Mouse (Mus musculus) lung, embryonic 16.5 days (tissue): Measurements from ENCODE around the gene Ddx42. TPM values are rescaled to one million over a fixed set of nuclear protein-coding genes. Genes with fewer than 3 reads are reported as not detected.
A peak's percentile ranks its signal among the peaks of the same experiment; 100 is the strongest.

Source experiments
- ATAC-seq: fragments of 200-750 bp; cut with Nextera tagmentation; 2 replicates; pipeline ENCODE4 v1.8.0; 2017; ENCODE audit warnings: low read depth, mild to moderate bottlenecking, moderate library complexity
- H3K27ac ChIP-seq: fragments of 300-500 bp; sonication (generic); 2 replicates; pipeline ENCODE4 v1.5.1; 2014; ENCODE audit warnings: mild to moderate bottlenecking, control low read depth, low read length
- H3K27me3 ChIP-seq: fragments of 300-500 bp; sonication (generic); 2 replicates; pipeline ENCODE4 v1.6.1; 2014; ENCODE audit warnings: low read depth, low read length, mixed read lengths; ENCODE audit not compliant: control insufficient read depth, insufficient read depth
- H3K36me3 ChIP-seq: fragments of 300-500 bp; sonication (generic); 2 replicates; pipeline ENCODE4 v1.6.1; 2014; ENCODE audit warnings: low read length; ENCODE audit not compliant: control insufficient read depth, insufficient read depth
- H3K4me1 ChIP-seq: fragments of 300-500 bp; sonication (generic); replicated peaks from 2 replicates; pipeline ENCODE4 v1.6.1; 2014; ENCODE audit warnings: low read length, mixed read lengths; ENCODE audit not compliant: control insufficient read depth, insufficient read depth
- H3K4me2 ChIP-seq: fragments of 300-500 bp; sonication (generic); 2 replicates; pipeline ENCODE4 v1.6.1; 2014; ENCODE audit warnings: low read depth, low read length, control low read depth
- H3K4me3 ChIP-seq: fragments of 300-500 bp; sonication (generic); 2 replicates; pipeline ENCODE4 v1.5.1; 2014; ENCODE audit warnings: mild to moderate bottlenecking, low read length, control low read depth
- H3K9ac ChIP-seq: fragments of 300-500 bp; sonication (generic); 2 replicates; pipeline ENCODE4 v1.6.1; 2014; ENCODE audit warnings: low read length, control low read depth
- H3K9me3 ChIP-seq: fragments of 300-500 bp; sonication (generic); 2 replicates; pipeline ENCODE4 v1.6.1; 2016; ENCODE audit warnings: low read length; ENCODE audit not compliant: control insufficient read depth
- WGBS: fragments of 180-500 bp; shearing (Covaris S2); extraction: QIAGEN DNeasy Blood & Tissue Kit; methylation state at CpG from one replicate; pipeline ENCODE4 v1.1.7; 2014; 5-methylcytosine and 5-hydroxymethylcytosine counted together
- polyA plus RNA-seq: library from polyadenylated mRNA; unstranded; fragments of >200 nt; fragmentation: Nextera tagmentation; extraction: Ambion mirVana; gene quantifications from 2 replicates; pipeline ENCODE4 v1.2.1, GENCODE M21; 2015

Gene Ddx42
- polyA plus RNA-seq, 1 experiment from 2014 or later: 72.9 TPM

GRCm38 (mm10) chr11:106263963-106264362 is 47.2 kb downstream of the Ddx42 start:
- Histone ChIP-seq H3K9me3 (no peaks in the 10 kb centered on the region), H3K4me1 (peaks cover 20% of the 10 kb centered on the region), H3K9ac (no peak overlapping the region), H3K27me3 (no peaks in the 10 kb centered on the region), H3K4me2 (no peak overlapping the region), H3K27ac (no peak overlapping the region), H3K36me3 (peaks cover 70% of the 10 kb centered on the region), H3K4me3 (no peak overlapping the region)
- no peak for ATAC-seq
- WGBS: 85% methylated on average over 9 of the region's 9 CpGs

GRCm38 (mm10) chr11:106264988-106265387 is 48.3 kb downstream of the Ddx42 start:
- no peak for ATAC-seq

GRCm38 (mm10) chr11:106265570-106265969 is 48.8 kb downstream of the Ddx42 start:
- Histone ChIP-seq H3K4me2 (no peak overlapping the region), H3K36me3 (peaks cover 65% of the 10 kb centered on the region), H3K9ac (no peak overlapping the region), H3K9me3 (no peaks in the 10 kb centered on the region), H3K27me3 (no peaks in the 10 kb centered on the region), H3K4me1 (peaks cover 29% of the 10 kb centered on the region), H3K27ac (no peak overlapping the region), H3K4me3 (no peak overlapping the region)
- WGBS: 86% methylated on average over 4 of the region's 4 CpGs
- ATAC-seq: no peak

More at GRCm38 (mm10) chr11:106264988-106265387, 48.3 kb downstream of the Ddx42 start:
- 82% methylated on average over 15 of the region's 15 CpGs for WGBS
- peaks cover 66% of the 10 kb centered on the region for H3K36me3 ChIP-seq
- H3K4me3 ChIP-seq: no peak overlapping the region
- H3K9me3 ChIP-seq: no peaks in the 10 kb centered on the region
- H3K27me3 ChIP-seq: no peaks in the 10 kb centered on the region
- H3K4me1 ChIP-seq: peaks cover 25% of the 10 kb centered on the region
- H3K4me2 ChIP-seq: no peak overlapping the region
- no peak overlapping the region for H3K9ac ChIP-seq
- H3K27ac ChIP-seq: no peak overlapping the region

GRCm38 (mm10) chr11:106266431-106266830 is 49.7 kb downstream of the Ddx42 start:
- Histone ChIP-seq H3K9ac (no peak overlapping the region), H3K4me2 (no peak overlapping the region), H3K4me3 (no peak overlapping the region), H3K36me3 (peaks cover 61% of the 10 kb centered on the region), H3K4me1 (peaks cover 33% of the 10 kb centered on the region), H3K27me3 (no peaks in the 10 kb centered on the region), H3K9me3 (no peaks in the 10 kb centered on the region), H3K27ac (no peak overlapping the region)
- WGBS: 90% methylated on average over 10 of the region's 10 CpGs
- ATAC-seq: no peak

GRCm38 (mm10) chr11:106267311-106267852 is 50.7 kb downstream of the Ddx42 start:
- Histone ChIP-seq H3K27me3 (no peaks in the 10 kb centered on the region), H3K4me3 (no peak overlapping the region), H3K4me1 (peaks cover 33% of the 10 kb centered on the region), H3K9me3 (no peaks in the 10 kb centered on the region), H3K4me2 (0 out of 2 replicates have a peak overlapping the region, but pooled peaks have one; percentile 40), H3K27ac (peak overlapping the region; percentile 77), H3K9ac (no peak overlapping the region), H3K36me3 (peaks cover 53% of the 10 kb centered on the region)
- 61% methylated on average over 15 of the region's 15 CpGs for WGBS
- no peak for ATAC-seq

GRCm38 (mm10) chr11:106267871-106268270 is 51.1 kb downstream of the Ddx42 start:
- Histone ChIP-seq H3K4me3 (peak overlapping the region; percentile 19; the same call in 1 of the 2 replicates), H3K9me3 (no peaks in the 10 kb centered on the region), H3K36me3 (peaks cover 49% of the 10 kb centered on the region), H3K27ac (peak overlapping the region; percentile 77), H3K9ac (no peak overlapping the region; the same call in 1 of the 2 replicates), H3K4me1 (peaks cover 33% of the 10 kb centered on the region), H3K27me3 (no peaks in the 10 kb centered on the region), H3K4me2 (peak overlapping the region; percentile 40)
- no peak for ATAC-seq
- 58% methylated on average over 5 of the region's 5 CpGs for WGBS

GRCm38 (mm10) chr11:106268326-106269059 is 51.8 kb downstream of the Ddx42 start:
- peak overlapping the region; percentile 40 for H3K9ac ChIP-seq
- WGBS: 36% methylated on average over 8 of the region's 8 CpGs
- H3K36me3 ChIP-seq: peaks cover 42% of the 10 kb centered on the region
- peaks cover 33% of the 10 kb centered on the region for H3K4me1 ChIP-seq
- peak overlapping the region; percentile 40 for H3K4me2 ChIP-seq
- no peaks in the 10 kb centered on the region for H3K27me3 ChIP-seq
- no peak for ATAC-seq
- peak overlapping the region; percentile 19 for H3K4me3 ChIP-seq
- H3K9me3 ChIP-seq: no peaks in the 10 kb centered on the region
- H3K27ac ChIP-seq: peak overlapping the region; percentile 77

- H3K9ac ChIP-seq: peak overlapping the region; percentile 40
- H3K4me3 ChIP-seq: peak overlapping the region; percentile 19
- 19% methylated on average over 3 of the region's 3 CpGs for WGBS
- H3K27ac ChIP-seq: peak overlapping the region; percentile 77
- H3K4me2 ChIP-seq: peak overlapping the region; percentile 40
- peaks cover 37% of the 10 kb centered on the region for H3K36me3 ChIP-seq
- no peak for ATAC-seq
- no peaks in the 10 kb centered on the region for H3K9me3 ChIP-seq
- H3K27me3 ChIP-seq: no peaks in the 10 kb centered on the region
- peaks cover 39% of the 10 kb centered on the region for H3K4me1 ChIP-seq
Measured at GRCm38 (mm10) chr11:106269060-106269431, 52.3 kb downstream of the Ddx42 start.

GRCm38 (mm10) chr11:106271131-106271793 is 54.5 kb downstream of the Ddx42 start:
- peak overlapping the region; percentile 100 for H3K9ac ChIP-seq
- peak overlapping the region; percentile 84 for H3K4me2 ChIP-seq
- peaks cover 50% of the 10 kb centered on the region for H3K4me1 ChIP-seq
- H3K27me3 ChIP-seq: no peaks in the 10 kb centered on the region
- peak overlapping the region; percentile 92 for H3K4me3 ChIP-seq
- 22% methylated on average over 5 of the region's 5 CpGs for WGBS
- no peak for ATAC-seq
- H3K36me3 ChIP-seq: peaks cover 15% of the 10 kb centered on the region
- H3K9me3 ChIP-seq: no peaks in the 10 kb centered on the region
- peak overlapping the region; percentile 99 for H3K27ac ChIP-seq
